Mouse (Mus musculus) lung, adult 2 months (tissue): ENCODE data around the gene Glis1. TPM values are rescaled to one million over a fixed set of nuclear protein-coding genes. Genes with fewer than 3 reads are reported as not detected.
"Not testable (repeated sequence)": the region's sequence is repeated elsewhere in the genome, so short reads cannot be mapped to it uniquely, and the experiment has no call there.

Experiments
- DNase-seq: peaks from one replicate; pipeline ENCODE4 v3.0.0; 2022
- H3K4me1 ChIP-seq: fragments of 200-500 bp; 2 replicates; pipeline ENCODE4 v1.6.1; 2011; ENCODE audit warnings: low read length; ENCODE audit not compliant: control insufficient read depth, insufficient read depth
- H3K4me3 ChIP-seq: fragments of 200-500 bp; replicated peaks from 2 replicates; pipeline ENCODE3; 2011; ENCODE audit warnings: low read depth, mild to moderate bottlenecking, control low read depth, low read length; ENCODE audit errors: extremely low read depth
- CTCF ChIP-seq: fragments of 200-500 bp; IDR thresholded peaks from 2 replicates; pipeline ENCODE4 v1.5.1; 2011; ENCODE audit warnings: mild to moderate bottlenecking, low read length, control low read depth; ENCODE audit not compliant: insufficient read depth
- POLR2A ChIP-seq: fragments of 200-500 bp; IDR thresholded peaks from 2 replicates; pipeline ENCODE4 v1.6.1; 2011; ENCODE audit warnings: low read depth, mild to moderate bottlenecking, control low read depth, low read length, borderline replicate concordance; ENCODE audit errors: extremely low read depth
- WGBS: fragments of 180-500 bp; shearing (Covaris S2); methylation state at CpG from one replicate; pipeline ENCODE4 v1.1.7; 2018; 5-methylcytosine and 5-hydroxymethylcytosine counted together
- polyA plus RNA-seq: library from polyadenylated mRNA; depleted of rRNA; stranded (reverse); fragments of >200 nt; gene quantifications from 2 replicates; pipeline ENCODE4 v1.2.3, GENCODE M21; 2012

Glis1 gene
- polyA plus RNA-seq, 1 experiment, result 0.78 TPM

DNA sequence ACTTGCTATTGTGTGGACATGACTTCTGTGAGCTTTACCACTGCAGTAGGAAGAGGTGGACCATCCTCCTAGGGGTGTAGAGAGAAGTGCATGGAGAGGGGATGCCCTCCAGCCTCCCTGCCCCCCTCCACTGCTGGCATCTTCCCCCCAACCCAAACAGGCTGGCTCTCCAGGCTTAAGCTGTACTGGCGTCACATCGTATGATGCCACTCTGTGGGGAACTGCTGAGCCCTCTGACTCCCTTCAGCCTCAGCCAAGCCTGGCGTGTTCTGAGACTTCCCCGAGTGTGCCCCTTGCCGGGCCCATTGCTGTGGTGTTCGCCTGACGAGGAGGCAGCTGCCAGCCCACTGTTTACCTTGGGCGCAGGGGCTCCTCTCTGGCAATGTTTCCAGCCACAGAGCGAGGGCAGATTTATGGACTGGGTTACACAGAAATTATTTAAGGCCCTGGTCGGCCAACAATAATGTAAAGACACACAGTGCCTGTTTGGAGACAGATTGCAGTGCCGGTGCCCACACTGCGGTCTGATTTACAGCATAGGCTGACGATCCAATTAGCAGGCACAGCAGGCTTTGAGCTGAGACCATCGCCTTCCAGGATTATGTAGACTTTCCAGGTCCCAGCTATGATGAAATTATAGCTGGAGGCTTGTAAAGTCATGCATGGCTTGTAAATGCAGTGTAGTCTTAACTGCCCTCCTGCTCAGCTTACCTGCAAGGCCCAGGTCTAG is 156.6 kb downstream of the Glis1 start:
- DNase-seq, result no peak
- Histone ChIP-seq H3K4me3 (no peak overlapping the region), H3K4me1 (no peaks in the 10 kb centered on the region)
- 60% methylated on average over 14 of the region's 14 CpGs for WGBS
- TF ChIP-seq CTCF, result no peak
- no peak for TF ChIP-seq POLR2A

- no peak for TF ChIP-seq CTCF
- no peak for TF ChIP-seq POLR2A
- no peaks in the 10 kb centered on the region for H3K4me1 ChIP-seq
- H3K4me3 ChIP-seq, result no peak overlapping the region
- 77% methylated on average over 4 of the region's 4 CpGs for WGBS
- no peak for DNase-seq
Measured at GRCm38 (mm10) chr4:107593426-107593825, 159.0 kb downstream of the Glis1 start.

- TF ChIP-seq CTCF, result no peak
- no peak for TF ChIP-seq POLR2A
- no peaks in the 10 kb centered on the region for H3K4me1 ChIP-seq
- DNase-seq, result no peak
- 65% methylated on average over 9 of the region's 9 CpGs for WGBS
- no peak overlapping the region for H3K4me3 ChIP-seq
Measured at GRCm38 (mm10) chr4:107597226-107597897, 163.0 kb downstream of the Glis1 start.

GRCm38 (mm10) chr4:107597898-107598580 is 163.6 kb downstream of the Glis1 start:
- 37% methylated on average over 10 of the region's 10 CpGs for WGBS
- DNase-seq, result no peak
- Histone ChIP-seq H3K4me1 (no peaks in the 10 kb centered on the region), H3K4me3 (no peak overlapping the region)
- TF ChIP-seq POLR2A (no peak), CTCF (no peak)

GRCm38 (mm10) chr4:107598581-107598958 is 164.2 kb downstream of the Glis1 start:
- not testable (repeated sequence) for DNase-seq, H3K4me3 ChIP-seq, H3K4me1 ChIP-seq
- 97% methylated on average over 5 of the region's 5 CpGs for WGBS

DNA sequence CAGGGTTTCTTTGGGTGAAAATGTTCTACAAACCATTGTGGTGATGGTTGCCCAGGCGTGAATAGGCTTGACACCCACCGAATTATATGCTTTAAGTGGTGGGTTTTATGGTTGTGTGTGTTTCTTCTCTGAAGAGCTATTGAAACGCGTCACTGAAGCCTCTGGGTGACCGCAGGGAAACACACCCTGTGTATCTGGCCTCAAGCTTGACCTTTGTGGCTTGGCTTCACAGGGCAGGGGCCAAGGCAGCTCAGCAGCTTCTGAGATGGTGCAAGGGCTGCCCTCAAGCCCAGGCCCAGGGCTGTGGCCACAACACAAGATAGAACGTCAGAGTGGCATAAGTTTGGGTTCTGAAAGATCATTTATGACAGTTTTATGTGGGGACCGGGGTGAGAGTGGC is 167.9 kb downstream of the Glis1 start:
- DNase-seq, result no peak
- H3K4me3 ChIP-seq, result no peak overlapping the region
- WGBS, result 69% methylated on average over 7 of the region's 7 CpGs
- TF ChIP-seq POLR2A, result no peak
- TF ChIP-seq CTCF, result no peak
- H3K4me1 ChIP-seq, result no peaks in the 10 kb centered on the region

DNA sequence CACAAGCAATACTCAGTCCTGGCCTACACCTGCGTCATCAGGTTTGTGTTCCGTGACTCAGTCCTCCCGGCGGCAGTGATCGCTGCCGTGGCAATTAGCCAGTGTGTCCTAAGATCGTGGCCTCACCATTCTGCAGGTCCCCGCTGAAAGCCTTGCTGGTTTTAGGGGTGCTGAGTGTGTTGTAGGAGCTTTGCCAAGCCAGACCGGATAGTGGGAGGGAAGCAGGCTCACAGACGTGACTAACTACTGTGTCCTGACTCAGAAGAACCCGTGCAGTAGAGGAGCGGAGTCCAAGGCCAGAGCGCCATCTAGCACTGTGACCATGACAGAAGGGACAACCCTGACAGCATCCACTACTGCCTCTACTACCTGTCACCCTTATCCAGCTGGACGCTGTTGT is 168.4 kb downstream of the Glis1 start:
- 69% methylated on average over 14 of the region's 14 CpGs for WGBS
- no peak for DNase-seq
- no peaks in the 10 kb centered on the region for H3K4me1 ChIP-seq
- H3K4me3 ChIP-seq, result no peak overlapping the region
- TF ChIP-seq CTCF (no peak), POLR2A (no peak)

DNA sequence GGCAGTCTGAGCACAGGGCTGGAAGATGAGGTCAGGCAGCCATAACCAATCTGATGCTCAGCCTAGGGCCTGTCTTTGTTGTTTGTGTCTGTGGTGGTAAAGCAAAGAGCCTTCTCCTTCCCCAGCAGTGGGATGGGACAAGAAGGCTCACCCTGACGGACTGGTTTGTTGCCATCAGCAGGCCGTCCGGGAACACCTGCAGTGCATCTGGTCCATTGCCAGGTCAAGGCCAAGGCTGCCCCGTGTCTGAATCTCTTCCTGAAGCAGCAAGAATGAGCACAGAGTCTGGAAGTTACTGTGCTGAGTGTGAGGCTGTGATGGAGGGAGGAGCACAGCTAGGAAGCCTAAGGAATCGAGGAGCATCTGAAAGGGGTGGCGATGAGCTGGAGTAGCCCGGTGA is 168.8 kb downstream of the Glis1 start:
- 67% methylated on average over 7 of the region's 7 CpGs for WGBS
- TF ChIP-seq CTCF, result no peak
- no peak for TF ChIP-seq POLR2A
- Histone ChIP-seq H3K4me3 (no peak overlapping the region), H3K4me1 (no peaks in the 10 kb centered on the region)
- DNase-seq, result no peak

DNA sequence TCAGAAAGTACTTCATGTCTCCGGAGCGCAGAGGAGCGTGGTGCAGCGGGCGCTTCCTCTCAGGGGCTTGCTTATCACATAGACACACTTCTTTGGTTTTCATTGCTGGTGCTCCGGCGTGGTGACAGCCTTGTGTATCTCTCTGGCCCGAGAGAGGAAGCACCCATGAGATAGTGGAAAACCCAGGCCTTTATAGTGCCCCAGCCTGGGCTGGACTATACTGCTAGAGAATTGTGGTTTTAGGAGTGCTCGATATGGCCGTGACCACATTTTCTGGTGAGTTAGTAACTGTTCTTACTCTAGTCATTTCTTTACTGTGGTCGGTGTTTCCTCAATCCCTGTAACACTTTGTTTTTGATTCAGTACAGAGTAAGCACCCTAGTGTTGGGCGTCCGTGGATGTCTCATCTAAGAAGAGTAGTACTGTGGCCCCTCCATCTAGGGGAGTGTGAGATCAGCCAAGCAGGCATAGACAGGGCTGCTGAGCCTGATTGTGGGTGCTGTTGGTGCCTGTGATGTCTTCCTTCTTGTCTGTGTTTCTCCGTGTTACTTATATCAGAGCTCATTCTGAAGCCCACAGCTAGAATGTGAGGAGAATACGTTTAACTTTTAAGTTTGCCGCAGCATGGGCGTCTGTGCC is 171.7 kb downstream of the Glis1 start:
- WGBS, result 65% methylated on average over 17 of the region's 17 CpGs
- DNase-seq, result no peak
- no peak overlapping the region for H3K4me3 ChIP-seq
- H3K4me1 ChIP-seq, result no peaks in the 10 kb centered on the region
- TF ChIP-seq CTCF (no peak), POLR2A (no peak)
